Mouse (Mus musculus): ENCODE measurements around the gene Ccdc115. TPM values are rescaled to one million over a fixed set of nuclear protein-coding genes. Genes with fewer than 3 reads are reported as not detected.

Gene Ccdc115
- polyA plus RNA-seq, 1 experiment: 44.5 TPM

DNA sequence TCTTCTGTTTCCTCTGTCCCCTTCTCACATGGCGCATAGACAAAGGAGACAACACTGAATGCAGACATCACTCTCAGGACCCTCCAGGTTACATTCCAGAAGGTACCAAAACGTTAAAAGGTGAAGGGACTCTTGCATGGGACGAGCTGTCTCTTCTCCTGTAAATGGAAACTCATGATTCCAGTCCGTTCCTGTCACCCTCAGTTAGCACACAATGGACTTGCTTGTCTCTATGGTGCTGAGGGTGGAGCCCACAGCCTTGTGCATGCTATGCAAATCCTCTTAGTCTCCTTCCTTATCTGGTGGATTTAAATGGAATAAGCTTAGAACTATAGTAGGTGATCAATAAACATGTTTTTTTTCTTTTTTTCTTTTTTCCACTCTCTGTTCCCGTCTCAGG, 30.3 kb upstream of the Ccdc115 start:
- TF ChIP-seq CTCF (IDR thresholded peaks at IDR 0.05; ENCODE audit: low read depth, low read length) (no peak), POLR2A (IDR thresholded peaks at IDR 0.05; ENCODE audit: borderline replicate concordance, low read depth, low read length) (no peak)
- Histone ChIP-seq H3K4me1 (ENCODE audit: control insufficient read depth, insufficient read depth, low read length) (peaks cover 52% of the 10 kb centered on the region), H3K27ac (ENCODE audit: insufficient read depth, low read depth, low read length) (no peak overlapping the region), H3K4me3 (ENCODE audit: insufficient read depth, low read length) (no peak overlapping the region)

DNA sequence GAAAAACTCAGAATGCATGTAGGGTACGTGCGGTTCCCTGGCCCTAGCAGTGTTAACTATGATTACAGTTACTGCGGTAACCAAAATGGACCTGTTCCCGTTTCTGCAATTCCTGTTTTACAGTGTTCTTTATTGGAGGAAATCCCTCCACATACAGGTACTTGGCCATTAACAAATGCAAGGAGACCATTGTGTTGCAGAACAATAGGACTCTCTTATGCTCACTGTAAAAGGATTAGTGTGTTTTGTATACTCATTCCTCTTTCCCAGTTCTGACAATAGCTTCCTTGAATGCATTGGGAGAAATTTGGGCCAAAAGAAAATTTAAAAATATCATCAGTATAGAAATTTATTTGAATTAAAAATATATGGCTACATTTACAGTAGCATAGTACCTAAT, 29.0 kb upstream of the Ccdc115 start:
- TF ChIP-seq POLR2A (IDR thresholded peaks at IDR 0.05; ENCODE audit: borderline replicate concordance, low read depth, low read length) (no peak), CTCF (IDR thresholded peaks at IDR 0.05; ENCODE audit: low read depth, low read length) (no peak)
- Histone ChIP-seq H3K4me3 (ENCODE audit: insufficient read depth, low read length) (no peak overlapping the region), H3K4me1 (ENCODE audit: control insufficient read depth, insufficient read depth, low read length) (peaks cover 54% of the 10 kb centered on the region), H3K27ac (ENCODE audit: insufficient read depth, low read depth, low read length) (peak overlapping the region; percentile 75)

DNA sequence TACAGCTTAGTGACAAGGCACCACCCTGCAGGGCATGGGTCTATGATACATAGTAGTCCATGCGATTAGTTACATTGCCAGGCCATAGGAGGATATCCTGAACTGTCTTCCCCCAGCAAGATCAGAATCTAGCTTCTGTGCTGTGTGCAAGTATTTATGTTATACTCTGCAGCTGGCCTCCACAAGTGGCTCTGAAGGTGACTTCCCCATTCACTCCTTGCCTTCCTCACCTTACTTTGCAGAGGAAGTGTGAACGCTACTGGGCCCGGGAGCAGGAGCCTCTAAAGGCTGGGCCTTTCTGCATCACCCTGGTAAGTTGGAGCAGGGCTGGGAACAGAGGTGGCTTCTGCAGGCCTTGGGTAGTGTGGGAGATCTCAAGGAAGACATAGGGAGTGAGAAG, 28.6 kb upstream of the Ccdc115 start:
- peak overlapping the region; percentile 75 for H3K27ac ChIP-seq (ENCODE audit: insufficient read depth, low read depth, low read length)
- no peak for TF ChIP-seq CTCF (IDR thresholded peaks at IDR 0.05; ENCODE audit: low read depth, low read length)
- H3K4me1 ChIP-seq (ENCODE audit: control insufficient read depth, insufficient read depth, low read length): peaks cover 58% of the 10 kb centered on the region
- no peak overlapping the region for H3K4me3 ChIP-seq (ENCODE audit: insufficient read depth, low read length)

DNA sequence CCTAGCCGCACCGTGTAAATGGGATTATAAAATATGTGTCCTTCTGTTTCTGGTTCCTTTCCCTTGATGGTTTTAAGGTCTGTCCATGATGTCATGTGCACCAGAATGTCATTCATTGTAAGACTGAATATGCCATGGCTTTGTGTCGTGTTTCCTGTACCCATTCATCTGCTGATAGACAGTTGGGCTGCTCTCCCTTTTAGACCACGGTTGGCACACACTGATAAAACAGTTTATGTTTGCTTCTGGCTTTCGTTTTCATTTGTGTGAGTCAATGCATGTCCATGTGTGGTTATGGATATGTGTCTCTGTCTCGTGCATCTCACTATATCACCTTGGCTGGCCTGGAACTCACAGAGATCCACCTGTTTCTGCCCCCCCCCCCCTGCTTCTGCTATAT, 26.0 kb upstream of the Ccdc115 start:
- TF ChIP-seq CTCF (IDR thresholded peaks at IDR 0.05; ENCODE audit: low read depth, low read length) (no peak), POLR2A (IDR thresholded peaks at IDR 0.05; ENCODE audit: borderline replicate concordance, low read depth, low read length) (no peak)
- peak overlapping the region; percentile 95 for H3K27ac ChIP-seq (ENCODE audit: insufficient read depth, low read depth, low read length)
- peaks cover 49% of the 10 kb centered on the region for H3K4me1 ChIP-seq (ENCODE audit: control insufficient read depth, insufficient read depth, low read length)
- H3K4me3 ChIP-seq (ENCODE audit: insufficient read depth, low read length): no peak overlapping the region

DNA sequence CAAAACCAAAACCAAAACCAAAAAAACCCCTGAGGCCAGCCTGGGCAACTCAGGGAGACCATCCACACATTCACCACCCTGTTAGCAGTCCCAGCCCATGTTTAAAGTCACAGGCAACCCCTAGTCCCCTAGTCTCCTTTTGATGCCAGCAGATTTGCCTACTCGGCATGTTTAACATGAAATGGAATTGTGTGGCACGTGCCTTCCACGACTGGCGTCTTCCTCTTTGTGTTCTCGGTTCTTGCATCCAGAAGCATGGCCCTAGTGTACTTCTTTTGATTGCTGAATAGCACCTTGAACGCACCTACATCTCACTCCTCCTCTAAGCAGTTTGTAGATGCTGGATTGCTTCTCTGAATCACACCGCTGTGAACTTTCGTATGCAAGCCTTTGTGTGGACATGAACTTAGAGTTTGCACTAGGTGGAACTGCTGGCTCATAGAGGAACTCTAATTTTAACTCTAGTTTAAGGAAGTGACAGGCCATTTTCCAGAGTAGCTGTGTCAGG, 24.9 kb upstream of the Ccdc115 start:
- no peak for TF ChIP-seq POLR2A (IDR thresholded peaks at IDR 0.05; ENCODE audit: borderline replicate concordance, low read depth, low read length)
- TF ChIP-seq CTCF (IDR thresholded peaks at IDR 0.05; ENCODE audit: low read depth, low read length): no peak
- Histone ChIP-seq H3K4me3 (ENCODE audit: insufficient read depth, low read length) (peak overlapping the region; percentile 37), H3K4me1 (ENCODE audit: control insufficient read depth, insufficient read depth, low read length) (peaks cover 52% of the 10 kb centered on the region), H3K27ac (ENCODE audit: insufficient read depth, low read depth, low read length) (peak overlapping the region; percentile 95)

DNA sequence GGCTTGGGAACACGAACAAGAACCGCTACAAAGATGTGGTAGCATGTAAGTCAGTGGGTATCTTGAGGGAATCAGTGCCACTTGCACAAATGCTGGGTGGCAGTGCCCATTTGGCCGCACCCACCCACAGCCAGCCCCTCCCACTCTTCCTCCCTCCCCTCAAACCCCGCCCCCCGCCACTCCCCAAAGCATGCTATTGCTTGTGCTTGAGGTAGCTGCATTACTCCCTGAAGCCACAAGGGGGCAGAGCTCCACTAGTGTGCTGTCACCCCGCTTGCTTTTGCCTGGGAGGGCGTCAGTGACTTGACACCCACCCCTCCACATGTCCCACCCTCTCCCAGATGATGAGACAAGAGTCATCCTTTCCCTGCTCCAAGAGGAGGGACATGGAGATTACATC, 23.3 kb upstream of the Ccdc115 start:
- Histone ChIP-seq H3K4me3 (ENCODE audit: insufficient read depth, low read length) (no peak overlapping the region), H3K27ac (ENCODE audit: insufficient read depth, low read depth, low read length) (no peak overlapping the region), H3K4me1 (ENCODE audit: control insufficient read depth, insufficient read depth, low read length) (peaks cover 44% of the 10 kb centered on the region)
- TF ChIP-seq POLR2A (IDR thresholded peaks at IDR 0.05; ENCODE audit: borderline replicate concordance, low read depth, low read length) (no peak), CTCF (IDR thresholded peaks at IDR 0.05; ENCODE audit: low read depth, low read length) (peak; percentile 84)

DNA sequence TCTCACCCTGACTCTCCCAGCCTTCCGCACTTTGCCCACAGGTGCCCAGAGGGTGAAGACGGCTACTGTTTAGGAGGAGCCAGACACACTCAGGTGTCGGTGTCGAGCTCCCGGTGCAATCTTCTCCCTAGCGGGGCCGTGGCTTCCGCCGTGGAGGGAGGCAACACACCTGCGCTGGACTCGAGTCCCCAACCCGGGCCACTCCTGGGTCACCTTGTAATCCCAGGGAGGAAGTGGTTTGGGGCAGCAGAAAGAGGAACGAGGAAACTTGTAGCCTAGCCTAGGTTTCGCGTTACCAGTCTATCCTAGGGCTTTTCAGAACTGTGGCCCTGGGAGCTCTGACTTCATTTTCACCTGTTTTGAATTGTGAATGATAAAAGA, 20.6 kb upstream of the Ccdc115 start:
- Histone ChIP-seq H3K27ac (ENCODE audit: insufficient read depth, low read depth, low read length) (no peak overlapping the region), H3K4me1 (ENCODE audit: control insufficient read depth, insufficient read depth, low read length) (peaks cover 21% of the 10 kb centered on the region), H3K4me3 (ENCODE audit: insufficient read depth, low read length) (peak overlapping the region; percentile 66)
- no peak for TF ChIP-seq CTCF (IDR thresholded peaks at IDR 0.05; ENCODE audit: low read depth, low read length)
- no peak for TF ChIP-seq POLR2A (IDR thresholded peaks at IDR 0.05; ENCODE audit: borderline replicate concordance, low read depth, low read length)

DNA sequence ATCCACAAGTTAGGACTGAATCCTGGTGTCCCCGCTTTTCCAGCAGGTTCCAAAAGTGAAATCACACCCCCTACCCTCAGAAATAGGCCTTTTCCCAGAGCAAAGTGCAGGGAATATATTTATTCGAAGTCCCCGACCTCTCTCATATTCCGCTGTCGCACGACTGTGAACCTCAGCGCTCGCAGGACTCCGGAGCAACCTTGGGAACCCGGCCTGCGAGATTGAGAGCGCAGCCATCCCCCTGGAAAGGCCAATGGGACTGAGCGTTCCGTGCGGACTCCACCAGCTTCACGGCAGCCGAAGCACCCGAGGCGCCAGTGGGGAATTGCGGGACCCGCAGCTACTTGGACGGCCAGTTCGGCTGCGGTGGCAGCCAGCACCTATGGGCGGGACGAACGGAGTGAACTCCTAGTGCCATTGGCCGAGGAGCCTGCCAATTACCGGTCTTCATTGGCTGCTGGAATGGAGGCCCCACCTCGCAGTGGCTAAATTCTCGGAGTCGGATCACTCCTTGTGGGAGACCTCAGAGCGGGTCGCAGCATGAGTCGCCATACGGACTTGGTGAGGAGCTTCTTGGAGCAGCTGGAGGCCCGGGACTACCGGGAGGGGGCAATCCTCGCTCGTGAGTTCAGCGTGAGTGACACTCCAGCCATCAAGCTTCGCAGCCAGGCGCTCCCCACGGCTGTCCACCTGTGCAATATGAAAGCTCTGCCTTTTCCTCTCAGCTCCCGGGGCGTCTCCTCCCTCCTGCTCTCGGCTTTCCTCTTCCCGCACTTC, 20.0 kb upstream of the Ccdc115 start, which contains the start of gene Ptpn18:
Gene Ptpn18 (plus strand): TSS at position 479 of the 777 bp plus-strand sequence.
- Histone ChIP-seq H3K27ac (ENCODE audit: insufficient read depth, low read depth, low read length) (no peak within 1 kb of the TSS), H3K4me3 (ENCODE audit: insufficient read depth, low read length) (peak within 1 kb of the TSS; percentile 66), H3K4me1 (ENCODE audit: control insufficient read depth, insufficient read depth, low read length) (peaks cover 17% of the 10 kb centered on the region)
- TF ChIP-seq POLR2A (IDR thresholded peaks at IDR 0.05; ENCODE audit: borderline replicate concordance, low read depth, low read length): no peak
- TF ChIP-seq CTCF (IDR thresholded peaks at IDR 0.05; ENCODE audit: low read depth, low read length): no peak

DNA sequence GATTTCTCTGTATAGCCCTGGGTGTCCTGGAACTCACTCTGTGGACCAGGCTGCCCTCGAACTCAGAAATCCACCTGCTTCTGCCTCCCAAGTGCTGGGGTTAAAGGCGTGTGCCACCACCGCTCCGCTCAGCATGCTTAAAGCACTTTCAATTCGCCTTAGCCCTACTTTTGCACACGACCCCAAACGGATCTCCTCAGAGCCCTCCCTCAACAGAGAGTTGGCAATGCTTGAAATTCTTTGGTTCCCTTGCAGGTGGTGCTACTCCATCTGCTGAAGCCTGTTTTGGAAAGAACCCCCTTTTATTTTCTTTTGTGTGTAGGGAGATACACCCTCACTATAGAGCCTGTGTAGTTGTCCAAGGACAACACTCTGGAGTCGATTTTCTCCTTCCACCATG, 19.0 kb upstream of the Ccdc115 start:
- TF ChIP-seq POLR2A (IDR thresholded peaks at IDR 0.05; ENCODE audit: borderline replicate concordance, low read depth, low read length) (no peak), CTCF (IDR thresholded peaks at IDR 0.05; ENCODE audit: low read depth, low read length) (no peak)
- no peak overlapping the region for H3K4me3 ChIP-seq (ENCODE audit: insufficient read depth, low read length)
- H3K27ac ChIP-seq (ENCODE audit: insufficient read depth, low read depth, low read length): no peak overlapping the region
- H3K4me1 ChIP-seq (ENCODE audit: control insufficient read depth, insufficient read depth, low read length): peaks cover 12% of the 10 kb centered on the region

DNA sequence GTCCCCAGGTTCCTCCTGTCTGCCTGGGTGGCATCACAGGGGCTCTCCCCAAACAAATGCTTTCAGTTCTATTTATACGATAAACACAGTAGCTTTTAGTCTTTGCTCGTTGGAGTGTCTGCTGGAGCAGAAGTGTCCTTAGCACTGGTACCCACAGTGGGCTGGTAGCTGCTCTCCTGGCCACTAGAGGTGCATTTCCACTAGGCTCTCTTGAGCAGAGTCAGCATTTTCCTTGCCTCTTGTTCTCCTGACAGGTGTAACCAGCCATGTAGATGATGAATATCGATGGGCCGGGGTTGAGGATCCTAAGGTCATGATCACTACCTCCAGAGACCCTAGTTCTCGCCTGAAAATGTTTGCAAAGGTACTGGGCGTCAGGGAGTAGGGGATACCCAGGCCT, 3.7 kb upstream of the Ccdc115 start:
- H3K27ac ChIP-seq (ENCODE audit: insufficient read depth, low read depth, low read length): no peak overlapping the region
- TF ChIP-seq CTCF (IDR thresholded peaks at IDR 0.05; ENCODE audit: low read depth, low read length) (no peak), POLR2A (IDR thresholded peaks at IDR 0.05; ENCODE audit: borderline replicate concordance, low read depth, low read length) (no peak)
- no peak overlapping the region for H3K4me3 ChIP-seq (ENCODE audit: insufficient read depth, low read length)
- peaks cover 6% of the 10 kb centered on the region; the same call in 1 of the 2 replicates for H3K4me1 ChIP-seq (ENCODE audit: control insufficient read depth, insufficient read depth, low read length)

Data from bone marrow macrophage, adult 2 months (primary cell).